Mouse (Mus musculus) frontal cortex, postnatal 36 days (tissue): Measurements from ENCODE around the gene Gm20388.

ENCODE experiments used
- DNase-seq, 2 experiments: peaks; one replicate each; pipeline ENCODE4 v3.0.0; 2022; ENCODE audit warnings: low spot score in 2 of 2

Gm20388 gene

GRCm38 (mm10) chr8:119915298-119915697 is 4.7 kb downstream of the Gm20388 start:
- no peak for DNase-seq

GRCm38 (mm10) chr8:119916237-119916892 is 5.7 kb downstream of the Gm20388 start:
- no peak for DNase-seq

GRCm38 (mm10) chr8:119917415-119917814 is 6.8 kb downstream of the Gm20388 start:
- no peak for DNase-seq

- DNase-seq = no peak
These were observed 7.5 kb downstream of the Gm20388 start for GRCm38 (mm10) chr8:119918155-119918567.

- DNase-seq = no peak
These were observed 12.6 kb downstream of the Gm20388 start for GRCm38 (mm10) chr8:119923259-119923658.

- DNase-seq = no peak
These were observed 14.8 kb downstream of the Gm20388 start for GRCm38 (mm10) chr8:119925428-119925827.

- no peak for DNase-seq
These were observed 15.8 kb downstream of the Gm20388 start for GRCm38 (mm10) chr8:119926474-119926873.

GRCm38 (mm10) chr8:119927422-119928092 is 16.9 kb downstream of the Gm20388 start:
- no peak for DNase-seq

GRCm38 (mm10) chr8:119931317-119931716 is 20.7 kb downstream of the Gm20388 start:
- DNase-seq = no peak

- DNase-seq = no peak
These were observed 23.0 kb downstream of the Gm20388 start for GRCm38 (mm10) chr8:119933681-119934080.

GRCm38 (mm10) chr8:119935541-119935940 is 24.9 kb downstream of the Gm20388 start:
- no peak for DNase-seq

GRCm38 (mm10) chr8:119938481-119938880 is 27.8 kb downstream of the Gm20388 start:
- DNase-seq = no peak

GRCm38 (mm10) chr8:119939336-119939735 is 28.7 kb downstream of the Gm20388 start:
- no peak for DNase-seq

- DNase-seq = no peak
These were observed 30.8 kb downstream of the Gm20388 start for GRCm38 (mm10) chr8:119941471-119941870.

GRCm38 (mm10) chr8:119943616-119944015 is 33.0 kb downstream of the Gm20388 start:
- DNase-seq = no peak

- peak; percentile 79 to 83 for DNase-seq
These were observed 33.6 kb downstream of the Gm20388 start for GRCm38 (mm10) chr8:119944096-119944811.

GRCm38 (mm10) chr8:119946326-119946865 is 35.8 kb downstream of the Gm20388 start:
- DNase-seq = peak in 1 of 2 experiments; percentile 28

GRCm38 (mm10) chr8:119947653-119948052 is 37.0 kb downstream of the Gm20388 start:
- DNase-seq = no peak

- peak in 1 of 2 experiments; percentile 43 for DNase-seq
These were observed 37.7 kb downstream of the Gm20388 start for GRCm38 (mm10) chr8:119948340-119948739.

- no peak for DNase-seq
These were observed 41.6 kb downstream of the Gm20388 start for GRCm38 (mm10) chr8:119952282-119952681.

GRCm38 (mm10) chr8:119952747-119953146 is 42.1 kb downstream of the Gm20388 start:
- peak; percentile 60 to 76 for DNase-seq

GRCm38 (mm10) chr8:119955333-119955732 is 44.7 kb downstream of the Gm20388 start:
- DNase-seq = peak in 1 of 2 experiments; percentile 33
